Mouse (Mus musculus): Measurements from ENCODE around the gene Ulk3. TPM values are rescaled to one million over a fixed set of nuclear protein-coding genes. Genes with fewer than 3 reads are reported as not detected.

The Ulk3 gene
- polyA plus RNA-seq, 1 experiment from 2014 or later, result 8.4 TPM

- H3K4me3 ChIP-seq (replicated peaks; ENCODE audit: low read depth, low read length), result no peak overlapping the region
- peaks cover 51% of the 10 kb centered on the region for H3K36me3 ChIP-seq (ENCODE audit: insufficient read depth, low read length)
- H3K4me1 ChIP-seq (replicated peaks; ENCODE audit: insufficient read depth, low read length), result no peaks in the 10 kb centered on the region
- H3K27me3 ChIP-seq (ENCODE audit: insufficient read depth, low read length), result no peaks in the 10 kb centered on the region
- no peaks in the 10 kb centered on the region for H3K9me3 ChIP-seq (replicated peaks; ENCODE audit: low read length)
- no peak for ATAC-seq (replicated peaks; ENCODE audit: low FRiP score, low read depth)
- no peak for TF ChIP-seq CTCF (IDR thresholded peaks at IDR 0.05; ENCODE audit: low read depth)
- no peak overlapping the region for H3K9ac ChIP-seq (ENCODE audit: low read depth, low read length)
- no peak overlapping the region for H3K4me2 ChIP-seq (ENCODE audit: low read length)
- no peak overlapping the region for H3K27ac ChIP-seq
- 82% methylated on average over 6 of the region's 6 CpGs for WGBS
- DNase-seq (ENCODE audit: low spot score), result no peak
Observed at GRCm38 (mm10) chr9:57577144-57577849, 12.0 kb upstream of the Ulk3 start.

DNA sequence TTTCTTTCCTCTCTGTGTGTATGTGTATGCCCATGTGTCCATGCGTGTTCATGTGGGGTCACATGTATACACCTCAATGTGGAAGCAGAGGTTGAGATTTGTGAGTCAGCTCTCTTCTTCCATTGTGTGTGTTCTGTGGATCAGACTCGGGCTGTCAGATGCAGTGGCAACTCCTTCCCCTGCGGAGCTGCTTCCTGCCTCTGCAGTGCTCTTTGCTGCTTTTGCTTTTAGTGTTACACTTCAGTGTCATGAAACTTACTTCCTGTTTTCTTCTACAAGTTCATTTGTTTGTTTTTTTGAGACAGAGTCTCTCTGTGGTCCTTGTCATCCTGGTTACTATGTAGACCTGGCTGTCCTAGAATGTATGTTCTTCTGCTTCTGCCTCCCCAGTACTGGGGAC, 4.3 kb upstream of the Ulk3 start:
- Histone ChIP-seq H3K36me3 (ENCODE audit: insufficient read depth, low read length) (peaks cover 53% of the 10 kb centered on the region; the same call in 1 of the 2 replicates), H3K27ac (no peak overlapping the region), H3K4me1 (replicated peaks; ENCODE audit: insufficient read depth, low read length) (peaks cover 5% of the 10 kb centered on the region; the same call in 1 of the 2 replicates), H3K9ac (ENCODE audit: low read depth, low read length) (no peak overlapping the region), H3K9me3 (replicated peaks; ENCODE audit: low read length) (no peaks in the 10 kb centered on the region), H3K4me2 (ENCODE audit: low read length) (no peak overlapping the region), H3K27me3 (ENCODE audit: insufficient read depth, low read length) (no peaks in the 10 kb centered on the region), H3K4me3 (replicated peaks; ENCODE audit: low read depth, low read length) (no peak overlapping the region)
- no peak for DNase-seq (ENCODE audit: low spot score)
- 85% methylated on average over 3 of the region's 3 CpGs for WGBS
- no peak for TF ChIP-seq CTCF (IDR thresholded peaks at IDR 0.05; ENCODE audit: low read depth)
- no peak for ATAC-seq (replicated peaks; ENCODE audit: low FRiP score, low read depth)

DNA sequence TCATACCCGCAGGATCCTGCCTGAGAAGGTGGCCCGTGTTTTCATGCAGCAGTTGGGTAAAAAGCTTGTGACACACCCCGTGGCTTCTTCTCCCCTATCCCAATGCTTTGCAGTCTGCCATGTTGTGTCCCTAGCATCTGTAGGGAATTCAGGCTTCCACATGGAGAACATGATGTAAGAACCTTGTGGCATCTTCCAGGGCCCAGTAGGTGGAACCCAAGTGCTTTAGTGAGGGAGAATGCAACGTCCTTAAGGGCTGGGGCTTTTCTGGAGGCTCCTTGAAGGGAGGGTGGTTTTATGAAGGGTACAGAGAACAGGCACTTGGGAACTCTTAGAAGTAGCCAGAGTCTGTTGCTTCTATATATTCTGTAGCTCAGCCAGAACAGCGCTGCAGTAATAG, 1.5 kb downstream of the Ulk3 start:
- H3K9me3 ChIP-seq (replicated peaks; ENCODE audit: low read length), result no peaks in the 10 kb centered on the region
- peaks cover 8% of the 10 kb centered on the region; the same call in 1 of the 2 replicates for H3K4me1 ChIP-seq (replicated peaks; ENCODE audit: insufficient read depth, low read length)
- 44% methylated on average over 5 of the region's 5 CpGs for WGBS
- peak; percentile 60 for TF ChIP-seq CTCF (IDR thresholded peaks at IDR 0.05; ENCODE audit: low read depth)
- H3K4me2 ChIP-seq (ENCODE audit: low read length), result no peak overlapping the region
- DNase-seq (ENCODE audit: low spot score) (peak; percentile 50), ATAC-seq (replicated peaks; ENCODE audit: low FRiP score, low read depth) (no peak)
- peaks cover 19% of the 10 kb centered on the region; the same call in 1 of the 2 replicates for H3K36me3 ChIP-seq (ENCODE audit: insufficient read depth, low read length)
- H3K4me3 ChIP-seq (replicated peaks; ENCODE audit: low read depth, low read length), result no peak overlapping the region
- no peak overlapping the region for H3K9ac ChIP-seq (ENCODE audit: low read depth, low read length)
- no peak overlapping the region for H3K27ac ChIP-seq
- no peaks in the 10 kb centered on the region for H3K27me3 ChIP-seq (ENCODE audit: insufficient read depth, low read length)

- Histone ChIP-seq H3K9me3 (replicated peaks; ENCODE audit: low read length) (no peaks in the 10 kb centered on the region), H3K36me3 (ENCODE audit: insufficient read depth, low read length) (peaks cover 17% of the 10 kb centered on the region; the same call in 1 of the 2 replicates), H3K4me3 (replicated peaks; ENCODE audit: low read depth, low read length) (no peak overlapping the region), H3K27ac (peak overlapping the region; percentile 31; the same call in 1 of the 2 replicates), H3K9ac (ENCODE audit: low read depth, low read length) (no peak overlapping the region), H3K27me3 (ENCODE audit: insufficient read depth, low read length) (no peaks in the 10 kb centered on the region), H3K4me2 (ENCODE audit: low read length) (no peak overlapping the region), H3K4me1 (replicated peaks; ENCODE audit: insufficient read depth, low read length) (peaks cover 8% of the 10 kb centered on the region; the same call in 1 of the 2 replicates)
- DNase-seq (ENCODE audit: low spot score) (peak; percentile 38), ATAC-seq (replicated peaks; ENCODE audit: low FRiP score, low read depth) (0 out of 2 replicates have a peak, but pooled peaks have one; percentile 11)
- WGBS, result 40% methylated on average over 12 of the region's 12 CpGs
- peak; percentile 26; the same call in 1 of the 2 replicates for TF ChIP-seq CTCF (IDR thresholded peaks at IDR 0.05; ENCODE audit: low read depth)
Observed at GRCm38 (mm10) chr9:57593454-57594173, 4.4 kb downstream of the Ulk3 start.

DNA sequence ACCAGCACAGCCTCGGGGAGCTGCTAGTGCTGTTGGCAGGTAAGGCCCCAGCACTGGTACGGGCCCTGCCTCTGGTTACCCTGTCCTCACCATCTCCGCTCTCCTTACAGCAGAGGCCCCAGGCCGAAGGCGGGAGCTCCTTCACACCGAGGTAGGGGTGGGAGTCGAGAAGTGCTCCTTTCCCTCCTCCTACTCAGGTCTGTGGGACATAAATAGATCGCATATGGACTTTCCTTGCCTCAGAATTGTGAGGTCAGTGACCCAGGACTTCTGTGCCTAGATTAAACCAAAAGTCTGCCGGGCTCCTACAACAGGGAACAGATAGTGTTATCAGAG, 4.9 kb downstream of the Ulk3 start:
- H3K4me1 ChIP-seq (replicated peaks; ENCODE audit: insufficient read depth, low read length), result peaks cover 6% of the 10 kb centered on the region; the same call in 1 of the 2 replicates
- ATAC-seq (replicated peaks; ENCODE audit: low FRiP score, low read depth), result no peak
- H3K4me3 ChIP-seq (replicated peaks; ENCODE audit: low read depth, low read length), result no peak overlapping the region
- H3K9me3 ChIP-seq (replicated peaks; ENCODE audit: low read length), result no peaks in the 10 kb centered on the region
- no peak overlapping the region for H3K9ac ChIP-seq (ENCODE audit: low read depth, low read length)
- DNase-seq (ENCODE audit: low spot score), result no peak
- H3K4me2 ChIP-seq (ENCODE audit: low read length), result no peak overlapping the region
- no peaks in the 10 kb centered on the region for H3K27me3 ChIP-seq (ENCODE audit: insufficient read depth, low read length)
- WGBS, result 41% methylated on average over 9 of the region's 9 CpGs
- H3K27ac ChIP-seq, result peak overlapping the region; percentile 31; the same call in 1 of the 2 replicates
- no peak for TF ChIP-seq CTCF (IDR thresholded peaks at IDR 0.05; ENCODE audit: low read depth)
- peaks cover 17% of the 10 kb centered on the region; the same call in 1 of the 2 replicates for H3K36me3 ChIP-seq (ENCODE audit: insufficient read depth, low read length)

GRCm38 (mm10) chr9:57597265-57597664, 8.0 kb downstream of the Ulk3 start:
- H3K27me3 ChIP-seq (ENCODE audit: insufficient read depth, low read length), result no peaks in the 10 kb centered on the region
- H3K9me3 ChIP-seq (replicated peaks; ENCODE audit: low read length), result no peaks in the 10 kb centered on the region
- DNase-seq (ENCODE audit: low spot score) (no peak), ATAC-seq (replicated peaks; ENCODE audit: low FRiP score, low read depth) (no peak)
- H3K9ac ChIP-seq (ENCODE audit: low read depth, low read length), result no peak overlapping the region
- no peak overlapping the region for H3K27ac ChIP-seq
- no peak for TF ChIP-seq CTCF (IDR thresholded peaks at IDR 0.05; ENCODE audit: low read depth)
- no peak overlapping the region for H3K4me3 ChIP-seq (replicated peaks; ENCODE audit: low read depth, low read length)
- 0 out of 2 replicates have a peak, but pooled peaks cover 16% of the 10 kb centered on the region for H3K4me1 ChIP-seq (replicated peaks; ENCODE audit: insufficient read depth, low read length)
- peaks cover 15% of the 10 kb centered on the region; the same call in 1 of the 2 replicates for H3K36me3 ChIP-seq (ENCODE audit: insufficient read depth, low read length)
- H3K4me2 ChIP-seq (ENCODE audit: low read length), result no peak overlapping the region
- 89% methylated on average over 8 of the region's 8 CpGs for WGBS

Data from kidney, postnatal 0 days (tissue).